Mouse (Mus musculus): ENCODE measurements around the gene Ubap2l.

Gene Ubap2l

GRCm38 (mm10) chr3:90067851-90068250 lies 15.4 kb upstream of the Ubap2l start:
- DNase-seq (ENCODE audit: low read depth): no peak

- DNase-seq (ENCODE audit: low read depth): peak; percentile 79
Measured at GRCm38 (mm10) chr3:90065553-90065952, 13.1 kb upstream of the Ubap2l start.

- DNase-seq (ENCODE audit: low read depth): no peak
Measured at GRCm38 (mm10) chr3:90064383-90064782, 12.0 kb upstream of the Ubap2l start.

- DNase-seq (ENCODE audit: low read depth): no peak
Measured at GRCm38 (mm10) chr3:90062539-90062938, 10.1 kb upstream of the Ubap2l start.

- no peak for DNase-seq (ENCODE audit: low read depth)
Measured at GRCm38 (mm10) chr3:90061549-90061948, 9.1 kb upstream of the Ubap2l start.

GRCm38 (mm10) chr3:90051441-90052350 lies 732 bp downstream of the Ubap2l start, which contains the start of gene 4933434E20Rik:
TSS of gene 4933434E20Rik (plus strand) at chr3:90051636.
- DNase-seq (ENCODE audit: low read depth): peak; percentile 75

- no peak for DNase-seq (ENCODE audit: low read depth)
Measured at GRCm38 (mm10) chr3:90049691-90050090, 2.7 kb downstream of the Ubap2l start.

- no peak for DNase-seq (ENCODE audit: low read depth)
Measured at GRCm38 (mm10) chr3:90036263-90036662, 16.2 kb downstream of the Ubap2l start.

- DNase-seq (ENCODE audit: low read depth): no peak
Measured at GRCm38 (mm10) chr3:90034653-90035052, 17.8 kb downstream of the Ubap2l start.

GRCm38 (mm10) chr3:90016626-90017025 lies 35.8 kb downstream of the Ubap2l start:
- no peak for DNase-seq (ENCODE audit: low read depth)

GRCm38 (mm10) chr3:90010291-90010690 lies 42.1 kb downstream of the Ubap2l start:
- no peak for DNase-seq (ENCODE audit: low read depth)

GRCm38 (mm10) chr3:90004091-90004796 lies 48.2 kb downstream of the Ubap2l start:
- no peak for DNase-seq (ENCODE audit: low read depth)

- DNase-seq (ENCODE audit: low read depth): peak; percentile 21
Measured at GRCm38 (mm10) chr3:89999830-90000229, 52.6 kb downstream of the Ubap2l start.

GRCm38 (mm10) chr3:89999090-89999489 lies 53.3 kb downstream of the Ubap2l start:
- no peak for DNase-seq (ENCODE audit: low read depth)

- DNase-seq (ENCODE audit: low read depth): peak; percentile 96
Measured at GRCm38 (mm10) chr3:89998612-89999054, 53.8 kb downstream of the Ubap2l start, which contains the start of gene Hax1. TSS of gene Hax1 (minus strand) at chr3:89998780.

- peak; percentile 40 for DNase-seq (ENCODE audit: low read depth)
Measured at GRCm38 (mm10) chr3:89997791-89998495, 54.5 kb downstream of the Ubap2l start.

- no peak for DNase-seq (ENCODE audit: low read depth)
Measured at GRCm38 (mm10) chr3:89994807-89995515, 57.5 kb downstream of the Ubap2l start.

GRCm38 (mm10) chr3:89987822-89988221 lies 64.6 kb downstream of the Ubap2l start:
- DNase-seq (ENCODE audit: low read depth): no peak

- no peak for DNase-seq (ENCODE audit: low read depth)
Measured at GRCm38 (mm10) chr3:89987211-89987610, 65.2 kb downstream of the Ubap2l start.

GRCm38 (mm10) chr3:89982426-89982825 lies 70.0 kb downstream of the Ubap2l start:
- DNase-seq (ENCODE audit: low read depth): no peak

- DNase-seq (ENCODE audit: low read depth): no peak
Measured at GRCm38 (mm10) chr3:89976859-89977258, 75.6 kb downstream of the Ubap2l start.

- no peak for DNase-seq (ENCODE audit: low read depth)
Measured at GRCm38 (mm10) chr3:89968509-89968908, 83.9 kb downstream of the Ubap2l start.

All from naive thymus-derived CD4-positive, alpha-beta T cell, adult 2 months (primary cell).